Mouse (Mus musculus) CH12.LX (cell line): ENCODE measurements around the gene Sema6d.

ENCODE experiments used
- BHLHE40 ChIP-seq: IDR thresholded peaks from 2 replicates; pipeline ENCODE4 v1.6.1; 2011; ENCODE audit warnings: mild to moderate bottlenecking, low read depth, low read length, improper control_type of control experiment
- CHD2 ChIP-seq: IDR thresholded peaks from 2 replicates; pipeline ENCODE4 v1.6.1; 2011; ENCODE audit warnings: low read length, improper control_type of control experiment
- EP300 ChIP-seq: IDR thresholded peaks from 2 replicates; pipeline ENCODE4 v1.6.1; 2011; ENCODE audit warnings: low read length, improper control_type of control experiment
- ETS1 ChIP-seq: conservative IDR thresholded peaks from 2 replicates; pipeline ENCODE4 v1.6.1; 2012; ENCODE audit warnings: low read depth, mild to moderate bottlenecking, inconsistent platforms, low read length, improper control_type of control experiment, moderate library complexity
- HCFC1 ChIP-seq: IDR thresholded peaks from 2 replicates; pipeline ENCODE4 v1.6.1; 2012; ENCODE audit warnings: low read depth, mild to moderate bottlenecking, inconsistent platforms, low read length, improper control_type of control experiment
- RAD21 ChIP-seq: IDR thresholded peaks from 2 replicates; pipeline ENCODE4 v1.6.1; 2011; ENCODE audit warnings: low read depth, mild to moderate bottlenecking, low read length, improper control_type of control experiment, moderate library complexity

- TF ChIP-seq BHLHE40 (no peak), HCFC1 (no peak), ETS1 (no peak), EP300 (no peak), RAD21 (no peak), CHD2 (no peak)
These were observed 367.2 kb downstream of the Sema6d start for GRCm38 (mm10) chr2:124456999-124457398.
